Mouse (Mus musculus): ENCODE data around the gene Olfml1. TPM values are rescaled to one million over a fixed set of nuclear protein-coding genes. Genes with fewer than 3 reads are reported as not detected.

Gene Olfml1
- polyA plus RNA-seq, 1 experiment, result 20.0 TPM

Other genes starting within 250 kb of the Olfml1 start
- gene Syt9, start 196.7 kb upstream of the Olfml1 start, polyA plus RNA-seq (2012; rRNA removed), result 0.28 and 0.35 TPM in 2 replicates
- 73.4 and 81.1 TPM in 2 replicates for gene Ppfibp2, start 27.8 kb downstream of the Olfml1 start, polyA plus RNA-seq (2012; rRNA removed)
- gene 5330417H12Rik, start 57.7 kb downstream of the Olfml1 start, polyA plus RNA-seq (2012; rRNA removed), result not detected in 2 replicates
- 0.13 TPM in 1 of 2 replicates, not detected in the other for gene Cyb5r2, start 190.6 kb downstream of the Olfml1 start, polyA plus RNA-seq (2012; rRNA removed)
- not detected in 2 replicates for gene Ovch2, start 233.8 kb downstream of the Olfml1 start, polyA plus RNA-seq (2012; rRNA removed)
- not detected in 2 replicates for gene Olfr467, start 244.8 kb downstream of the Olfml1 start, polyA plus RNA-seq (2012; rRNA removed)

Measured in urinary bladder, adult 2 months (tissue).